13 mouse cellular contexts compared by ENCODE assay signal in the genomic region with DNA sequence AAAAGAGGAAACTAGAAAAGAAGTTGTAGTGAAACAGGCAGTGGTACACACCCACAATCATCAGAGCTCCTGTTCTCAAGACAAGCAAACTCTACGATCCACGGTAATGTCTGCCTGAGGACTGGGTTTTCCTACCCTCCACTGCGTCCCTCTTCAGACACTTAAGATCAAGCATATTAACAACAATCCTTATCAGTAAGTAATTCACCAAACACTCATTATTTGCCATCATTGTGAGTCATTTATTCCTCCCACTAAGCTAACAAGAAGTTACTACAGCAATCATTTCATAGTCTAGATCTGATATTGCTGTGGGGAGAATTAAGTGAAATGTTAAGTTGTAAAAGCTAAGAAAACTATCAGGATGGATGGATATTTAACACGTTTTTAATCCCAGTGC.
"Had no signal": no experiment of that assay in that cellular context is flagged by ENCODE, and none has a peak within 500 bp of the region (broad histone marks: within the 10 kb centered on the region; RNA-seq: fewer than 3 reads in every experiment).

No protein-coding gene starts in this region.

- H3K4me2 ChIP-seq: lung, embryonic 14.5 days; midbrain, embryonic 12.5 days; midbrain, embryonic 15.5 days; neural tube, embryonic 12.5 days; stomach, embryonic 15.5 days had no signal

- H3K9ac ChIP-seq: liver, embryonic 14.5 days; lung, embryonic 14.5 days; midbrain, embryonic 12.5 days; midbrain, embryonic 15.5 days; neural tube, embryonic 12.5 days; stomach, embryonic 15.5 days had no signal

- DNase-seq: lung, adult 18-20 months; lung, embryonic 14.5 days; lung, postnatal 14 days; lung, postnatal 36 days; thymus, adult 18-20 months; thymus, postnatal 14 days; thymus, postnatal 36 days had no signal

- H3K27ac ChIP-seq: liver, embryonic 14.5 days; midbrain, embryonic 10.5 days; midbrain, embryonic 12.5 days; midbrain, embryonic 15.5 days; neural tube, embryonic 12.5 days; stomach, embryonic 15.5 days had no signal

- H3K4me1 ChIP-seq: neural tube, embryonic 12.5 days; stomach, embryonic 15.5 days had no signal

- H3K27me3 ChIP-seq: midbrain, embryonic 12.5 days; midbrain, embryonic 15.5 days; neural tube, embryonic 12.5 days; stomach, embryonic 15.5 days had no signal

- H3K36me3 ChIP-seq: midbrain, embryonic 10.5 days; midbrain, embryonic 12.5 days; midbrain, embryonic 15.5 days; neural tube, embryonic 12.5 days; stomach, embryonic 15.5 days had no signal

- H3K9me3 ChIP-seq: midbrain, embryonic 10.5 days; midbrain, embryonic 12.5 days; midbrain, embryonic 15.5 days; neural tube, embryonic 12.5 days; stomach, embryonic 15.5 days had no signal

- ATAC-seq: midbrain, embryonic 15.5 days had no signal

- H3K4me3 ChIP-seq: midbrain, embryonic 10.5 days; midbrain, embryonic 12.5 days; midbrain, embryonic 15.5 days; neural tube, embryonic 12.5 days; stomach, embryonic 15.5 days had no signal
